Mouse (Mus musculus) forebrain, embryonic 12.5 days (tissue): ENCODE data around the gene Cideb. TPM values are rescaled to one million over a fixed set of nuclear protein-coding genes. Genes with fewer than 3 reads are reported as not detected.
"Not testable (repeated sequence)": the region's sequence is repeated elsewhere in the genome, so short reads cannot be mapped to it uniquely, and the experiment has no call there.

ENCODE experiments used
- ATAC-seq: fragments of 200-750 bp; cut with Nextera tagmentation; 2 replicates; pipeline ENCODE4 v1.8.0; 2017; ENCODE audit warnings: moderate TSS enrichment; ENCODE audit not compliant: low FRiP score
- H3K27ac ChIP-seq: fragments of 300-500 bp; sonication (generic); 2 replicates; pipeline ENCODE4 v1.5.1; 2016; ENCODE audit warnings: mild to moderate bottlenecking
- H3K27me3 ChIP-seq: fragments of 300-500 bp; sonication (generic); 2 replicates; pipeline ENCODE4 v1.6.1; 2016; ENCODE audit warnings: mild to moderate bottlenecking
- H3K36me3 ChIP-seq: fragments of 300-500 bp; sonication (generic); replicated peaks from 2 replicates; pipeline ENCODE4 v1.6.1; 2016; ENCODE audit warnings: mild to moderate bottlenecking
- H3K4me1 ChIP-seq: fragments of 300-500 bp; sonication (generic); 2 replicates; pipeline ENCODE4 v1.6.1; 2016
- H3K4me2 ChIP-seq: fragments of 300-500 bp; sonication (generic); 2 replicates; pipeline ENCODE4 v1.6.1; 2016; ENCODE audit warnings: mild to moderate bottlenecking, moderate library complexity
- H3K4me3 ChIP-seq: fragments of 300-500 bp; sonication (generic); replicated peaks from 2 replicates; pipeline ENCODE4 v1.5.1; 2016; ENCODE audit warnings: mild to moderate bottlenecking
- H3K9ac ChIP-seq: fragments of 300-500 bp; sonication (generic); 2 replicates; pipeline ENCODE4 v1.6.1; 2016; ENCODE audit warnings: mild to moderate bottlenecking
- H3K9me3 ChIP-seq: fragments of 300-500 bp; sonication (generic); 2 replicates; pipeline ENCODE4 v1.6.1; 2016
- whole genome bisulfite sequencing: fragments of 180-500 bp; shearing (Covaris S2); methylation state at CpG from one replicate; pipeline ENCODE4 v1.1.7; 2016; 5-methylcytosine and 5-hydroxymethylcytosine counted together
- polyA plus RNA-seq: library from polyadenylated mRNA; unstranded; fragments of >200 nt; fragmentation: Nextera tagmentation; extraction: Ambion mirVana; gene quantifications from 2 replicates; pipeline ENCODE4 v1.2.1, GENCODE M21; 2016

Cideb gene
- polyA plus RNA-seq, 1 experiment from 2014 or later: 0.40 TPM

DNA sequence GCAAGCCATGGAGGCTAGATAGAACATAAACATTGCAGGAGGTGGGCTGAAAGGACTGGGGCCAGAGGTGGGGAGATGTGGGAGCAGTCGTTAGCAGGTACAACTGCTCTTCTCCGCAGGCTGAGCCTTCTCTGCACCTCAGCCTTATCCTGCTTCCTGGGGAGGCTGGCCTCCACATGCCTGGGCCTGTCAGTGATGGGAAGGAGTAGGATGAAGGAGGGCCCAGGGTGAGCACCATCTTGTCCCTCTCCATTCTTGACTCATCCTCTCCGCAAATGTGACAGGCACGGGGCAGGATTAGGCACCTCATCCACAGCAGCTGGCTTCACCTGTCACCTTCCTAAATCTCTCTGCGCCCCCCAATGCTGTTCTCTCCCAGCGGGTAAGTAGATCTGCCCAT lies 2.9 kb upstream of the Cideb start, which contains the start of gene Ltb4r2:
Gene Ltb4r2 (plus strand): TSS at position 266 of the 400 bp plus-strand sequence.
- H3K9me3 ChIP-seq: no peaks in the 10 kb centered on the region
- no peak within 1 kb of the TSS for H3K27ac ChIP-seq
- peak within 1 kb of the TSS; percentile 59 for H3K9ac ChIP-seq
- peaks cover 3% of the 10 kb centered on the region for H3K36me3 ChIP-seq
- peaks cover 59% of the 10 kb centered on the region for H3K27me3 ChIP-seq
- peak within 1 kb of the TSS; percentile 94 for H3K4me2 ChIP-seq
- H3K4me3 ChIP-seq: peak within 1 kb of the TSS; percentile 51
- WGBS: 66% methylated on average over 6 of the region's 6 CpGs
- H3K4me1 ChIP-seq: peaks cover 13% of the 10 kb centered on the region
- no peak for ATAC-seq

DNA sequence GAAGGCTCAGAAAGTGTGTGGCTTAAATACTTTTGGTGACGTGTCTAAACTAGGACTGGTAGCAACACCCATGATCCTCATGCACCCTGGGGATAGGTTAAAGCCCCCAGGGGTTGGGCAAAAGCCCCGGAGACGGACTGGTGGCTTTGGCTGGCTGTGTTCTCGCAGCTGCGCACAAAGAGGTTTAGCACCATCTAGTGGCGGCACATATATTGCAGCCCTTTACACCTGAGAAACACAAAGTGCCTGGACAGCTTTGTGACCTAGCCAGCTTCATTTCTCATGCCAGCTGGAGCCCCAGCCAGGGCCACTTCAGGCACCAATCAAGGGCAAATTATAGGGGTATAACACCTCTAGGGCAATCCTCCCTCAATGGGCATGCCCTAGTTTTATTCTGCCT lies 1.9 kb upstream of the Cideb start:
- under 1% methylated on average over 6 of the region's 6 CpGs for WGBS
- H3K4me2 ChIP-seq: peak overlapping the region; percentile 37
- not testable (repeated sequence) for H3K9ac ChIP-seq, H3K9me3 ChIP-seq, H3K4me3 ChIP-seq, H3K27ac ChIP-seq, ATAC-seq
- peaks cover 49% of the 10 kb centered on the region for H3K27me3 ChIP-seq
- peaks cover 13% of the 10 kb centered on the region for H3K36me3 ChIP-seq
- H3K4me1 ChIP-seq: peaks cover 13% of the 10 kb centered on the region

DNA sequence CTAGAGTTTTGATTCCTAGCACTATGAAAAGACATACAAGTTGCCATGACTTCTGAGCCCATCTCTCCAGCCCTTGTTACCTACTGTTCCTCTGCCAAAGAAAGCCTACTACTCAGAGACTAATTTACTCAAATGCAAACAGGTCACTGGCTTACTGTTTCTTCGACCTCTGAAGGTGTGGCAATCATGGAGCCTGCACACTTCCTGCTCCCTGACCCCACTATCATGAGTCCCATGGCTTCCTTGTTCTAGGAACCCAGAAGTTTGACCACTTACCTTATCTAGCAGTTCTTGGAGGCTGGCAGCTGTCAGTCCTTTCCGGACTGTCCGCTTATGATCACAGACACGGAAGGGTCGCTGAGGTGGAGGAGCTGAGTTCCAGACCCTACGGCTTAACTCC lies 692 bp downstream of the Cideb start:
- Histone ChIP-seq H3K27ac (no peak overlapping the region), H3K4me2 (no peak overlapping the region), H3K4me1 (peaks cover 11% of the 10 kb centered on the region), H3K9me3 (no peaks in the 10 kb centered on the region), H3K36me3 (peaks cover 39% of the 10 kb centered on the region), H3K4me3 (no peak overlapping the region), H3K9ac (no peak overlapping the region), H3K27me3 (peaks cover 24% of the 10 kb centered on the region)
- 87% methylated on average over 6 of the region's 6 CpGs for WGBS
- no peak for ATAC-seq

DNA sequence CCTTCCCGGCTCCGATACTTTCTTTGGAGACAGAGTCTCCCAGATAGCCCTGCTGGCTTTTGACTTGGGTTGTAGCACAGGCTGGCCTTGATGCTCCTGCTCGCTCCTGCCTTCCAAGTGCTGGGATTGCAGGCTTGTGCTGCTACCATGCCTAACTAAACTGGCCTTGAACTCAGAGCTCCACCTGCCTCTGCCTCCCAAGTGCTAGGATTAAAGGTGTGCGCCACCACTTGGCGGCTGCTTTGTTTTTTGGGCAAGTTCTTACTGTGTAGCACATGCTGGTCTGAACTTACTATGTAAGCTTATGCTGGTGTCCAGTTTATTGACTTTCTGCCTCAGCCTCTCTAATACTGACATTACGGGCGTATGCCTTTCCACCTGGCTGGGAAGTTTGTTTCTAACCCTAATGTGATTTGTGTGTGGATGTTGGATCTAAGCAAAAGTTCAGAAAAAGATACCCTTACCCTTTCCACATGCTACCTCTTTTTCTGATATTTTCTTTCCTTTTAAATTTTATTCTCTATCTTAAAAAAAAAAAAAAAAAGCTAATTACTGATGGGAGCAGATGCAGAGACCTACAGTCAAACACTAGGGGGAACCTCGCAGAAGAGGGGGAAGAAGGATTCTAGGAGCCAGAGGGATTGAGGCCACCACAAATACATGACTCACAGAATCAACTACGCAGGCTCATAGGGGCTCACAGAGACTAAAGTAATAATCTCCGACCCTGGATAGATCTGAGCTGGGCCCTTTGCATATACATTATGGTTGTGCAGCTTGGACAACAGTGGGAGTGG lies 11.0 kb downstream of the Cideb start:
- Histone ChIP-seq H3K4me1 (peaks cover 33% of the 10 kb centered on the region), H3K9me3 (no peaks in the 10 kb centered on the region), H3K27me3 (no peaks in the 10 kb centered on the region), H3K4me2 (peak overlapping the region; percentile 97), H3K4me3 (no peak overlapping the region; the same call in 1 of the 2 replicates), H3K9ac (no peak overlapping the region), H3K36me3 (peaks cover 35% of the 10 kb centered on the region), H3K27ac (no peak overlapping the region)
- no peak for ATAC-seq
- 93% methylated on average over 10 of the region's 10 CpGs for WGBS

DNA sequence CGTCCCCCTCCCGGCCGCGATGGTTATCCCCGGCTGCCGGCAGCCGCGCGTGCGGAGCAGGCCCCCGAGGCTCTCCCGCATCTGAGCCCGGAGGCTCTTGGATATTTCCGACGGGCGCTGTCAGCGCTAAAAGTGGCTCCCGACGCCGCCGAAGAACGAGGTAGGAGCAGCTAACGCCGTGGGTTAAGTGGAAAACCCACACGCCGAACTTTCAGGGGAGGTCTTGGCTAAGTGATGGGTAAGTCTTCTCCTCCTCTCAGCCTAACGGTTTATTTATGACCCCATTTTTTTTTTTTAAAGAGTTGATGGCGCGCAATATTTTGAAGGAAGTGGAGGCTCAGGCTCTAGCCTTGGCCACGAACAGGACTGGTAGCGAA lies 12.4 kb downstream of the Cideb start:
- no peak; the same call in 1 of the 2 replicates for ATAC-seq
- Histone ChIP-seq H3K4me2 (peak overlapping the region; percentile 97), H3K4me1 (peaks cover 33% of the 10 kb centered on the region), H3K9me3 (no peaks in the 10 kb centered on the region), H3K9ac (peak overlapping the region; percentile 90), H3K36me3 (peaks cover 26% of the 10 kb centered on the region), H3K27ac (0 out of 2 replicates have a peak overlapping the region, but pooled peaks have one; percentile 36), H3K4me3 (peak overlapping the region; percentile 93), H3K27me3 (no peaks in the 10 kb centered on the region)
- under 1% methylated on average over 31 of the region's 31 CpGs for WGBS

DNA sequence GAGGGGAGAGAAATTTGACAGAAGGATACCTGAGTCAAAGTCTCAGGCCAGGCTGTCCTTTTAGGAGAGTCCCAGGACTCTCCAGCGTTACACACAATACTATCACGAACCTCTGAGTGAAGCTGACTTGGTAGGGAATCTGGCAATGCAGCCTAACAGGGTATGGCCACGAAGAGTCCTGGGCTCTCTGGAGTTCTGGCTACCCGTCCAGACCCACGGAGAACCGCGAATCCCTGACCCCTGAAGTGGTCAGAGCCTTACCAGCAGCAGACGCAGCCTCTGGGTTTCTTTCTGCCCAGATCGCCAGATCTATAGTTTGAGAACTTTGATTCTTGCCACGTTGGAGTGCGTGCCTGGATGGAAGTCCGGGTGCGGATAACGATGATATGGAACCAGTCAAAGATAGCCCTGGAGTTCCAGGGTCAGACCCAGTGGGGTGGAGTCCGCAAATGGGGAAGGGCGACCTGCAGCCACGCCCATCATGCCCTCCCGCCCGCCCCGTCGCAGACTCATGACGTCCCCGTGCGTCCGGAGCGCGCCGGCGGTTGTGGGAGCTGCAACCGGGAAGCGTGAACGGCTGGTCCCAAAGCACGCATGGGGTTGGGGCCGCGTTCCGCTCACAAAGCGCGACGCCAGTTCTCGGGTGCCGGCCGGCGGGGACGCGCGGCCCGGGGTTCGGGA lies 12.9 kb downstream of the Cideb start, which contains the start of the genes Dhrs1 and Nop9:
Gene Dhrs1 (minus strand): TSS at position 511 of the 681 bp plus-strand sequence.
Gene Nop9 (plus strand): TSS at position 514 of the 681 bp plus-strand sequence.
- Histone ChIP-seq H3K4me1 (peaks cover 33% of the 10 kb centered on the region), H3K4me3 (peak within 1 kb of the TSS; percentile 93), H3K27ac (0 out of 2 replicates have a peak within 1 kb of the TSS, but pooled peaks have one; percentile 36), H3K9me3 (no peaks in the 10 kb centered on the region), H3K27me3 (no peaks in the 10 kb centered on the region), H3K4me2 (peak within 1 kb of the TSS; percentile 97), H3K36me3 (peaks cover 26% of the 10 kb centered on the region), H3K9ac (peak within 1 kb of the TSS; percentile 90)
- ATAC-seq: peak; percentile 86
- 1% methylated on average over 48 of the region's 48 CpGs for WGBS

DNA sequence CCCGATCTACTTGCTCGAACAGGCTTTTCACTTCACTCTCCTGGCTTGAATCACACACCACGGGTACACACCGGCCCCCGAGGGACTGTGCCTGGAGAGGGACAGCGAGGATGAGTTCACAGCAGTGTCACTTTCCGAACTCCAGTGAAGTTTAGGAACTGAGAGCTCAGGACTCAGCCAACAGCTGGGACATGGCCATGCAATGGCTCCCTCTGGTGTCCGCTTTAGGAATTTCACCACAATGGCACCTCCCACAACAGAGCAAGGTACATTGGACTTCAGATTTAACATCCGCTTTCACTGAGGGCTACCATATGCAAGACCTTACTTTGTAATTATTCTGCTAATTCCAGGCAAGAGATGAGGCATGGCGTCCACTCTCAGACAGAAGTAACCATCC lies 14.5 kb downstream of the Cideb start:
- H3K9me3 ChIP-seq: no peaks in the 10 kb centered on the region
- ATAC-seq: peak; percentile 70
- H3K27ac ChIP-seq: no peak overlapping the region
- peaks cover 24% of the 10 kb centered on the region for H3K36me3 ChIP-seq
- peaks cover 33% of the 10 kb centered on the region for H3K4me1 ChIP-seq
- H3K4me3 ChIP-seq: no peak overlapping the region
- peak overlapping the region; percentile 30 for H3K4me2 ChIP-seq
- no peak overlapping the region for H3K9ac ChIP-seq
- 19% methylated on average over 10 of the region's 10 CpGs for WGBS
- H3K27me3 ChIP-seq: no peaks in the 10 kb centered on the region

DNA sequence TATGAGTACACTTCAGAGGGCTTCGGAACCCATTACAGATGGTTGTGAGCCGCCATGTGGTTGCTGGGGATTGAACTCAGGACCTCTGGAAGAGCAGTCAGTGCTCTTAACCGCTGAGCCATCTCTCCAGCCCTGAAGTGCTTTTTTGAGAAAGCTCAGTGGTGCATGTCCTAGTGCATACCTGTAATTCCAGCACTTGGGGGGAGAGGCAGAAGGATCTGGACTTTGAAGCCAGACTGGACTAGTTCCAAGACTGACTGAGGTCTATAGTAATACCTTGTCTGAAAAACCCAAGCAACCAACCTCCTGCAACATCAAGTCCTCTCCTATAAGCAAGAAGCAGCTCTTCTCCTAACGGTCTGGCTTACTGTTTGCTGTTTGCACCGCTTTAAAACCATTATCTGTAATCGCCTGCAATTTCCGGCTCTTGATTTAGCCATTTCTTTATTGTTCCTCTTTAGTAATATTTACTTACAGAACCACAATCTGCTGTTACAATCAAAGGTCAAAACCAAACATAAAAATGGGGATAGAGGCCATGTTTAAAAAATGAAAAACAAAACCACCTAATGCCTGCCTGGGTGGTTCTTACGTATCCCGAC lies 21.1 kb downstream of the Cideb start:
- 90% methylated on average over 9 of the region's 9 CpGs for WGBS

DNA sequence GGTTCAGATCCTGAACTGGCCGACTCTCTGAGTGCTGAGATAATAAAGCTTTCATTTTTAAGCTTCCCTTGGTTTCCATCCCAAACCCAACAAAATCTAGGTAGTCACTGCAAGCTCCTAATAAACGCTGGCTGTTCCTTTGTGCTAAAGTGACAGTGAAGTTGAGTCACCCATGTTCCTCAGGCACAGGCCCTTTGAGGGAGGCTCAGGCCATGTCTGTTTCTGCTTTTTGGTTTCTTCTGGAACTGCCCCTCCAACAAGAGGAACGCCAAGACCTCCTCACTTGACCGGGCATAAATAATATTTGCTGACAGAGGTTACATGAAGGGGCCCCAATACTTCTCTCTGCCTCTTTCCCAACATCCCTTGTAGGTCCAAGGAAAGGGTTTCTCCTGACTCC lies 22.5 kb downstream of the Cideb start:
- ATAC-seq: no peak
- H3K9ac ChIP-seq: no peak overlapping the region
- H3K36me3 ChIP-seq: peaks cover 26% of the 10 kb centered on the region
- H3K9me3 ChIP-seq: no peaks in the 10 kb centered on the region
- H3K4me1 ChIP-seq: no peaks in the 10 kb centered on the region
- WGBS: 84% methylated on average over 4 of the region's 4 CpGs
- no peak overlapping the region for H3K4me2 ChIP-seq
- no peak overlapping the region for H3K4me3 ChIP-seq
- H3K27me3 ChIP-seq: no peaks in the 10 kb centered on the region
- no peak overlapping the region for H3K27ac ChIP-seq

More for the DNA sequence above, 21.1 kb downstream of the Cideb start:
- no peak overlapping the region for H3K27ac ChIP-seq
- H3K4me1 ChIP-seq: no peaks in the 10 kb centered on the region
- peaks cover 32% of the 10 kb centered on the region for H3K36me3 ChIP-seq
- H3K4me3 ChIP-seq: no peak overlapping the region
- H3K4me2 ChIP-seq: no peak overlapping the region
- no peak for ATAC-seq
- H3K9ac ChIP-seq: no peak overlapping the region
- H3K27me3 ChIP-seq: no peaks in the 10 kb centered on the region
- no peaks in the 10 kb centered on the region for H3K9me3 ChIP-seq

DNA sequence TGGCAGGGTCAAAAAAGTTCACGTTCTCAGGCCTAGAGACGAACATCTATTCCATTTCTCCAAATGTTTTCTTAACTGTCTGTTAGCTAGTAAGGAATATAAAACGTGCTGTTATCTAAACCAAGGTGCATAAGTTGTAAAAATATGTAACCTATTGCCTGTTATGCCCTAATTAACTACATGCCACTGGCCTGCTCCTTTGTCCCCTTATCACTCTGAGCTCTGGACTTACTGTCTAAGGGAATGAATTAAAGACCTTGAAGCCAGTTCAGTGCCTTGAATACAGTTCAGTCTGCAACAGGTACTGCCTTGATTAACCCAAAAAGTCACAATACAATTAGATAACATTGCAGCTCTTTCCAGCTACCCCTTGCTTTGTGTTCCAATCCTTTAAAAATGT lies 22.9 kb downstream of the Cideb start:
- Histone ChIP-seq H3K27me3 (no peaks in the 10 kb centered on the region), H3K4me3 (no peak overlapping the region), H3K4me1 (no peaks in the 10 kb centered on the region), H3K27ac (no peak overlapping the region), H3K36me3 (peaks cover 22% of the 10 kb centered on the region), H3K4me2 (no peak overlapping the region), H3K9ac (no peak overlapping the region), H3K9me3 (no peaks in the 10 kb centered on the region)
- WGBS: 75% methylated on average over 3 of the region's 3 CpGs
- no peak for ATAC-seq

DNA sequence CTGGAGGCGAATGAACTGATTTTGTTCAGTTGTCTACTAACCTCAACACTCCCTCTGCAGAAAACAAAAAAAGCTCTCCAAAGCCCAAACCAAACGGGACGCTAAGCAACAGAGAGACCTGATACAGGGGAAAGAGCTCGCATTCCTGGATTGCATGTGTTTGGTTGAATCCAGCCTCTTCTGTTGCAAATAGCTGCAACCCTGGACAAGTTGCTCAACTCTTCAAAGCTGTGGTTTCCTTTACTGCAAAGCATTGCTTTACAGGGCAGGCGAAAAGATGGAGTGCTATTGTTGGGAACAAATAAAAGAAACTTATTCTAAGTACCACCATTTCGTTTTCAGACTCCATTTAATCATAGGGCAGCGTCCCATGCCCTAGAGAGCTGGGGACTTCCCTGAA lies 23.4 kb downstream of the Cideb start:
- H3K27me3 ChIP-seq: no peaks in the 10 kb centered on the region
- no peaks in the 10 kb centered on the region for H3K4me1 ChIP-seq
- H3K9ac ChIP-seq: no peak overlapping the region
- H3K4me2 ChIP-seq: no peak overlapping the region
- H3K4me3 ChIP-seq: no peak overlapping the region
- H3K36me3 ChIP-seq: peaks cover 17% of the 10 kb centered on the region
- no peak for ATAC-seq
- H3K9me3 ChIP-seq: no peaks in the 10 kb centered on the region
- H3K27ac ChIP-seq: no peak overlapping the region
- WGBS: 62% methylated on average over 7 of the region's 7 CpGs

DNA sequence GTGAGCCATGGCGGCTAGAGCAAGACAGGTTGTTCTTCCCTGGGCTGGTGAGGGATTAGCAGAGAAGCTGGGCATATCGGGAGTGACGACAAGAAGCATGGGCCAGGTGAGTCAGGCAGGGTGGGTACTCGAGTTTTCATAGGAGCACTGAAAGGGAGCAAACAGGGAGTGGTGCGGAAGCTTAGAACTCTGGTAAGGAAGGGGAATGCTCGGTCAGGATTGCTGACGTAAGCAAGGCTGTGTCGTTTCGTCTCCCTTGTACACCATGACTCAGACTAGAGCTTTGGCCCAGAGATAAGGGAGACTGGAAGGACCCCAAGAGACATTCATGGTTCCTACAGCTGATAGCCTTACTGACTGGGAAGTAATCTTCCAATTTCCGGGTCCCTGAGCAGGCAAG lies 24.4 kb downstream of the Cideb start:
- no peak for ATAC-seq
- peaks cover 11% of the 10 kb centered on the region for H3K36me3 ChIP-seq
- H3K27me3 ChIP-seq: no peaks in the 10 kb centered on the region
- WGBS: 77% methylated on average over 10 of the region's 10 CpGs
- H3K4me1 ChIP-seq: no peaks in the 10 kb centered on the region
- H3K9me3 ChIP-seq: no peaks in the 10 kb centered on the region
- no peak overlapping the region for H3K27ac ChIP-seq
- H3K9ac ChIP-seq: no peak overlapping the region
- no peak overlapping the region for H3K4me2 ChIP-seq
- H3K4me3 ChIP-seq: no peak overlapping the region
